Mouse (Mus musculus) C2C12 (cell line): ENCODE measurements at regions not wholly inside any gene's neighbourhood (a gene's known extent, or its start where the extent isn't known, plus 50 kb on each side); places are given as distances from the start of the nearest gene placed in this dataset.

ENCODE experiments used
- CEBPB ChIP-seq: IDR thresholded peaks from one replicate; pipeline ENCODE4 v1.6.1; 2011; ENCODE audit warnings: low read depth, mild to moderate bottlenecking, control low read depth, moderate library complexity
- CTCF ChIP-seq: IDR thresholded peaks from one replicate; pipeline ENCODE4 v1.5.1; 2011; ENCODE audit not compliant: control insufficient read depth, insufficient read depth, insufficient read length
- MYOD1 ChIP-seq: IDR thresholded peaks from one replicate; pipeline ENCODE4 v1.6.1; 2011; ENCODE audit warnings: low read depth; ENCODE audit not compliant: control insufficient read depth, insufficient read length
- USF1 ChIP-seq: IDR thresholded peaks from one replicate; pipeline ENCODE4 v1.6.1; 2011; ENCODE audit warnings: low read depth, mild to moderate bottlenecking, control low read depth, moderate library complexity

- TF ChIP-seq USF1: no peak
- TF ChIP-seq CTCF: no peak
- no peak for TF ChIP-seq CEBPB
- TF ChIP-seq MYOD1: no peak
Observed at GRCm38 (mm10) chr4:131587536-131587935, 250.6 kb downstream of the Ptpru start.
